Mouse (Mus musculus) MEL (cell line): Measurements from ENCODE around the gene Kcne1l. TPM values are rescaled to one million over a fixed set of nuclear protein-coding genes. Genes with fewer than 3 reads are reported as not detected.

Experiments used
- DNase-seq: peaks from one replicate; pipeline ENCODE4 v3.0.0; 2011; ENCODE audit warnings: low read depth, low spot score
- H3K27ac ChIP-seq: 2 replicates; pipeline ENCODE4 v1.5.1; 2012; ENCODE audit warnings: low read depth, mild to moderate bottlenecking, control low read depth, low read length, moderate library complexity; ENCODE audit not compliant: control insufficient read depth
- H3K27me3 ChIP-seq, 2 experiments: fragments of 150-350 bp in 1 of 2; sonication (generic) in 1 of 2; 2 replicates each; pipeline ENCODE4 v1.6.1; 2012; ENCODE audit warnings: low read length in 2 of 2, mild to moderate bottlenecking in 2 of 2, improper control_type of control experiment in 1 of 2, moderate library complexity in 1 of 2; ENCODE audit not compliant: insufficient read depth in 2 of 2, control insufficient read depth in 1 of 2
- H3K36me3 ChIP-seq, 2 experiments: 2 replicates each; pipeline ENCODE4 v1.6.1; 2012 to 2014; ENCODE audit warnings: low read length in 2 of 2, improper control_type of control experiment in 1 of 2, inconsistent platforms in 1 of 2, mild to moderate bottlenecking in 1 of 2; ENCODE audit not compliant: insufficient read depth in 2 of 2, control insufficient read depth in 1 of 2
- H3K4me1 ChIP-seq, 2 experiments: fragments of 150-350 bp in 1 of 2; sonication (generic) in 1 of 2; 2 replicates each; pipeline ENCODE4 v1.6.1; 2012; ENCODE audit warnings: low read length in 2 of 2, improper control_type of control experiment in 1 of 2, mild to moderate bottlenecking in 1 of 2; ENCODE audit not compliant: insufficient read depth in 2 of 2, control insufficient read depth in 1 of 2
- H3K4me3 ChIP-seq, 2 experiments: fragments of 150-350 bp in 1 of 2; sonication (generic) in 1 of 2; 2 replicates each; pipeline ENCODE4 v1.5.1; 2012; ENCODE audit warnings: low read depth in 2 of 2, low read length in 2 of 2, mild to moderate bottlenecking in 2 of 2, moderate library complexity in 2 of 2, control low read depth in 1 of 2, improper control_type of control experiment in 1 of 2; ENCODE audit not compliant: control insufficient read depth in 1 of 2, insufficient read depth in 1 of 2
- H3K79me2 ChIP-seq: 2 replicates; pipeline ENCODE4 v1.6.1; 2012; ENCODE audit warnings: mild to moderate bottlenecking, low read length, moderate library complexity; ENCODE audit not compliant: control insufficient read depth, poor library complexity, insufficient read depth
- H3K9ac ChIP-seq: 2 replicates; pipeline ENCODE4 v1.6.1; 2012; ENCODE audit warnings: low read depth, mild to moderate bottlenecking, control low read depth, low read length, moderate library complexity; ENCODE audit not compliant: control insufficient read depth, poor library complexity, severe bottlenecking
- H3K9me3 ChIP-seq: fragments of 150-350 bp; sonication (generic); replicated peaks from 2 replicates; pipeline ENCODE4 v1.6.1; 2012; ENCODE audit warnings: mild to moderate bottlenecking, low read length, improper control_type of control experiment, moderate library complexity; ENCODE audit not compliant: insufficient read depth
- BHLHE40 ChIP-seq: IDR thresholded peaks from 2 replicates; pipeline ENCODE4 v1.6.1; 2012; ENCODE audit warnings: low read depth, mild to moderate bottlenecking, inconsistent platforms, low read length, improper control_type of control experiment, borderline replicate concordance
- CHD2 ChIP-seq: IDR thresholded peaks from 2 replicates; pipeline ENCODE4 v1.6.1; 2011; ENCODE audit warnings: low read length, improper control_type of control experiment
- CTCF ChIP-seq, 3 experiments: IDR thresholded peaks in 2 of 3; conservative IDR thresholded peaks in 1 of 3; 2 replicates each; pipeline ENCODE4 v1.5.1; 2011 to 2012; ENCODE audit warnings: low read length in 3 of 3, low read depth in 2 of 3, mild to moderate bottlenecking in 2 of 3, improper control_type of control experiment in 1 of 3, inconsistent platforms in 1 of 3, mixed read lengths in 1 of 3, moderate library complexity in 1 of 3; ENCODE audit not compliant: control insufficient read depth in 1 of 3, insufficient read depth in 1 of 3, poor library complexity in 1 of 3, severe bottlenecking in 1 of 3
- E2F4 ChIP-seq: IDR thresholded peaks from 2 replicates; pipeline ENCODE4 v1.6.1; 2011; ENCODE audit warnings: low read depth, low read length, improper control_type of control experiment, borderline replicate concordance
- GATA1 ChIP-seq: IDR thresholded peaks from 2 replicates; pipeline ENCODE4 v1.6.1; 2011; ENCODE audit warnings: low read depth, low read length, improper control_type of control experiment
- KAT2A ChIP-seq: conservative IDR thresholded peaks from 2 replicates; pipeline ENCODE4 v1.6.1; 2012; ENCODE audit warnings: low read depth, low read length, improper control_type of control experiment, inconsistent platforms
- MAFK ChIP-seq: IDR thresholded peaks from 2 replicates; pipeline ENCODE4 v1.6.1; 2011; ENCODE audit warnings: low read depth, mild to moderate bottlenecking, low read length, improper control_type of control experiment, borderline replicate concordance
- MAX ChIP-seq: IDR thresholded peaks from 2 replicates; pipeline ENCODE4 v1.6.1; 2011; ENCODE audit warnings: low read length, improper control_type of control experiment
- MAZ ChIP-seq: IDR thresholded peaks from 2 replicates; pipeline ENCODE4 v1.6.1; 2012; ENCODE audit warnings: low read depth, mild to moderate bottlenecking, inconsistent platforms, low read length, improper control_type of control experiment
- MXI1 ChIP-seq: IDR thresholded peaks from 2 replicates; pipeline ENCODE4 v1.6.1; 2011; ENCODE audit warnings: mild to moderate bottlenecking, low read depth, low read length, improper control_type of control experiment
- MYB ChIP-seq: IDR thresholded peaks from 2 replicates; pipeline ENCODE4 v1.6.1; 2011; ENCODE audit warnings: mild to moderate bottlenecking, low read depth, low read length, improper control_type of control experiment
- NELFE ChIP-seq: IDR thresholded peaks from 2 replicates; pipeline ENCODE4 v1.6.1; 2011; ENCODE audit warnings: low read depth, low read length, improper control_type of control experiment
- POLR2AphosphoS2 ChIP-seq: IDR thresholded peaks from 2 replicates; pipeline ENCODE4 v1.6.1; 2011; ENCODE audit warnings: low read length, improper control_type of control experiment
- POLR2AphosphoS5 ChIP-seq: IDR thresholded peaks from 2 replicates; pipeline ENCODE4 v1.6.1; 2012; ENCODE audit warnings: low read depth, borderline replicate concordance, mild to moderate bottlenecking, inconsistent platforms, low read length, moderate library complexity, mixed read lengths
- RAD21 ChIP-seq: IDR thresholded peaks from 2 replicates; pipeline ENCODE4 v1.6.1; 2011; ENCODE audit warnings: mild to moderate bottlenecking, low read depth, low read length, improper control_type of control experiment
- SIN3A ChIP-seq: IDR thresholded peaks from 2 replicates; pipeline ENCODE4 v1.6.1; 2012; ENCODE audit warnings: low read length, improper control_type of control experiment, inconsistent platforms
- UBTF ChIP-seq: IDR thresholded peaks from 2 replicates; pipeline ENCODE4 v1.6.1; 2012; ENCODE audit warnings: low read depth, mild to moderate bottlenecking, inconsistent platforms, low read length, improper control_type of control experiment, moderate library complexity, borderline replicate concordance; ENCODE audit not compliant: insufficient read depth
- USF1 ChIP-seq: IDR thresholded peaks from 2 replicates; pipeline ENCODE4 v1.6.1; 2014; ENCODE audit warnings: low read depth, mild to moderate bottlenecking, inconsistent platforms, low read length, improper control_type of control experiment, moderate library complexity
- USF2 ChIP-seq, 2 experiments: IDR thresholded peaks; 2 replicates each; pipeline ENCODE4 v1.6.1; 2011 to 2012; ENCODE audit warnings: improper control_type of control experiment in 2 of 2, low read length in 2 of 2, borderline replicate concordance in 1 of 2, inconsistent platforms in 1 of 2, low read depth in 1 of 2, mild to moderate bottlenecking in 1 of 2; ENCODE audit not compliant: insufficient read depth in 1 of 2
- ZC3H11A ChIP-seq: IDR thresholded peaks from 2 replicates; pipeline ENCODE4 v1.6.1; 2012; ENCODE audit warnings: low read depth, mild to moderate bottlenecking, inconsistent platforms, low read length, improper control_type of control experiment
- ZKSCAN1 ChIP-seq: IDR thresholded peaks from 2 replicates; pipeline ENCODE4 v1.6.1; 2012; ENCODE audit warnings: low read depth, mild to moderate bottlenecking, inconsistent platforms, low read length, improper control_type of control experiment, moderate library complexity
- ZNF384 ChIP-seq: IDR thresholded peaks from 2 replicates; pipeline ENCODE4 v1.6.1; 2012; ENCODE audit warnings: low read depth, mild to moderate bottlenecking, inconsistent platforms, low read length, improper control_type of control experiment
- polyA plus RNA-seq, 2 experiments: library from polyadenylated mRNA; stranded (reverse) in 1 of 2; unstranded in 1 of 2; fragments of >175 nt in 1 of 2; fragments of >200 nt in 1 of 2; gene quantifications; 2 replicates each; pipeline versions ENCODE4 v1.2.1 to v1.2.4; 2012; ENCODE audit warnings: low replicate concordance in 2 of 2, low read depth in 1 of 2; ENCODE audit not compliant: insufficient read length in 2 of 2, insufficient read depth in 1 of 2, missing spikeins in 1 of 2
- total RNA-seq: library from RNA; depleted of rRNA; stranded (reverse); fragments of 300-350 nt; gene quantifications from 2 replicates; pipeline ENCODE4 v1.2.3, GENCODE M21; 2012

Kcne1l gene
- total and polyA plus RNA-seq, 3 experiments, result not detected

- Histone ChIP-seq H3K36me3 (no peaks in the 10 kb centered on the region), H3K9ac (no peak overlapping the region), H3K79me2 (no peaks in the 10 kb centered on the region), H3K4me1 (no peaks in the 10 kb centered on the region), H3K27ac (no peak overlapping the region), H3K9me3 (no peaks in the 10 kb centered on the region), H3K27me3 (peaks cover 3% of the 10 kb centered on the region in 2 experiments), H3K4me3 (no peak overlapping the region)
- DNase-seq, result no peak
- no peak for TF ChIP-seq USF2 (IDR thresholded peaks at IDR 0.05; ENCODE audit: borderline replicate concordance in 1 of 2, insufficient read depth in 1 of 2, low read depth in 1 of 2, low read length in 2 of 2)
- no peak for TF ChIP-seq CHD2
- no peak for TF ChIP-seq UBTF
Measured at GRCm38 (mm10) chrX:142310431-142310830, 4.3 kb upstream of the Kcne1l start.

- Histone ChIP-seq H3K4me3 (no peak overlapping the region), H3K27ac (no peak overlapping the region), H3K9me3 (no peaks in the 10 kb centered on the region), H3K79me2 (no peaks in the 10 kb centered on the region), H3K9ac (no peak overlapping the region), H3K4me1 (no peaks in the 10 kb centered on the region), H3K27me3 (peaks cover 6 to 7% of the 10 kb centered on the region in 2 experiments), H3K36me3 (no peaks in the 10 kb centered on the region)
- DNase-seq, result no peak
- TF ChIP-seq CTCF (IDR thresholded peaks at IDR 0.05 in 2 of 3, conservative IDR thresholded peaks at IDR 0.05 in 1 of 3; ENCODE audit: control insufficient read depth in 1 of 3, insufficient read depth in 1 of 3, low read depth in 2 of 3, low read length in 3 of 3, poor library complexity in 1 of 3, severe bottlenecking in 1 of 3) (no peak), BHLHE40 (no peak), CHD2 (no peak), POLR2AphosphoS2 (no peak), E2F4 (no peak), SIN3A (no peak), USF1 (no peak), MAZ (no peak), MXI1 (no peak), MAFK (no peak), ZNF384 (no peak), ZKSCAN1 (no peak), ZC3H11A (no peak), MYB (no peak), KAT2A (no peak), POLR2AphosphoS5 (no peak), GATA1 (no peak), NELFE (no peak), RAD21 (no peak), MAX (no peak)
Measured at GRCm38 (mm10) chrX:142305010-142305868, 855 bp downstream of the Kcne1l start.
